Mouse (Mus musculus): ENCODE data around the gene Slc48a1. TPM values are rescaled to one million over a fixed set of nuclear protein-coding genes. Genes with fewer than 3 reads are reported as not detected.

Gene Slc48a1
- polyA plus RNA-seq, 1 experiment from 2014 or later: 42.2 TPM

DNA sequence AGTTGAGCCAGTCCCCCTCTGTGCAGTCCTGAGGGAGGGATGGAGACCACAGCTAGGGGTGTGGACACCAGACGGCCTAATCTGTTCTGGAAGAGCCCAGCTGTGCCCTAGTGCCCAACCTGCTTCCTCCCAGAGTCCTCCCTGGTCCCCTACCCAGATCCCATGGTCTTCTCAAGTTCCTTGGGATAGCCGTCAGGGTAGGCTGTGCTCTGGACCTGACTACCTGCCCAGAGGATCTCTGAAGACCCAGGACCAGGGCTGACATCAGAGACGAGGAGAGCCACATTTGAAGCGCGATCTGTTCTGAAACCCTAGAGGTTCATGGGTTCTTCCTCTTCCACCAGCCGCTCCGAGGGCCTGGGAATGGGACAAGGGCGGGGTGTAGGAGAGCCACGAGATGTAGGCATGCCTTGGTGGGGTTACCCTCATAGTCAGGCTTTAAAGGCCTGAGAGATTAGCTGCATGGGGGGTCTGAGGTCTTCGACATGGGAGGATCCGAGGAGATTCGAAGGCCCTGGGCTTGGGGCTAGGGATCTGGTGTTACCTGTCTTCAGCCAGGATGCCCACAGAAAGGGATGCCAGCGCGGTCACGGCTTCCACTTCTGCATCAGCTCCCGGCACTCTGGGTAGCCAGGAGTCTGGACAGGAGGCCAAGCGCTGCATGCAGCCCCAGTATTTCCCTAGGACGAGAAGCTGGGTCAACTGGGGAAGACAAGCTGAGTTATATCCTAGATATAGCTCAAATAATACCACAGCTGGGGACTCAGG, 15.2 kb downstream of the Slc48a1 start:
- Histone ChIP-seq H3K36me3 (peaks cover 71% of the 10 kb centered on the region), H3K4me1 (peaks cover 10% of the 10 kb centered on the region), H3K9ac (no peak overlapping the region), H3K4me3 (no peak overlapping the region), H3K9me3 (no peaks in the 10 kb centered on the region), H3K27ac (no peak overlapping the region), H3K4me2 (no peak overlapping the region), H3K27me3 (no peaks in the 10 kb centered on the region)
- ATAC-seq (ENCODE audit: borderline replicate concordance, extremely low read depth, low FRiP score, low TSS enrichment): no peak
- WGBS: 89% methylated on average over 18 of the region's 18 CpGs

DNA sequence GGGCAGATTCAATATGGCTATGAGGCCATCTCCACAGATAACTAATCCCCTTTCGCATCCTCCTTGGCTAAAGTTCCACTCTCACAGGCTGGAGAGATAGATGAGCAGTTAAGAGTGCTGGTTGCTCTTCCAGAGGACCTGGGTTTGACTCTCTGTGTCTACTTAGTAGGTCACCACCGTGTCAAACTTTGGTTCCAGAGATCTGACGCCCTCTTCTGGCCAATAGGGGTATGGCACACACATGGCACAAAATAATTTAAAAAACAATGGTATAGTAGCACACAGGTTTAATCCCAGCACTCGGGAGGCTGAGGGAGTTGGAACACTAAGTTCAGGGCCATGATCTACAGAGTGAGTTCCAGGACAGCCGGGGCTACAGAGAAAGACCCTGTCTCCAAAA, 15.9 kb downstream of the Slc48a1 start:
- no peaks in the 10 kb centered on the region for H3K9me3 ChIP-seq
- no peak overlapping the region for H3K9ac ChIP-seq
- H3K27ac ChIP-seq: no peak overlapping the region
- H3K4me1 ChIP-seq: peaks cover 4% of the 10 kb centered on the region; the same call in 1 of the 2 replicates
- WGBS: 69% methylated on average over 5 of the region's 5 CpGs
- no peak for ATAC-seq (ENCODE audit: borderline replicate concordance, extremely low read depth, low FRiP score, low TSS enrichment)
- no peaks in the 10 kb centered on the region for H3K27me3 ChIP-seq
- no peak overlapping the region for H3K4me2 ChIP-seq
- peaks cover 76% of the 10 kb centered on the region for H3K36me3 ChIP-seq
- no peak overlapping the region for H3K4me3 ChIP-seq

DNA sequence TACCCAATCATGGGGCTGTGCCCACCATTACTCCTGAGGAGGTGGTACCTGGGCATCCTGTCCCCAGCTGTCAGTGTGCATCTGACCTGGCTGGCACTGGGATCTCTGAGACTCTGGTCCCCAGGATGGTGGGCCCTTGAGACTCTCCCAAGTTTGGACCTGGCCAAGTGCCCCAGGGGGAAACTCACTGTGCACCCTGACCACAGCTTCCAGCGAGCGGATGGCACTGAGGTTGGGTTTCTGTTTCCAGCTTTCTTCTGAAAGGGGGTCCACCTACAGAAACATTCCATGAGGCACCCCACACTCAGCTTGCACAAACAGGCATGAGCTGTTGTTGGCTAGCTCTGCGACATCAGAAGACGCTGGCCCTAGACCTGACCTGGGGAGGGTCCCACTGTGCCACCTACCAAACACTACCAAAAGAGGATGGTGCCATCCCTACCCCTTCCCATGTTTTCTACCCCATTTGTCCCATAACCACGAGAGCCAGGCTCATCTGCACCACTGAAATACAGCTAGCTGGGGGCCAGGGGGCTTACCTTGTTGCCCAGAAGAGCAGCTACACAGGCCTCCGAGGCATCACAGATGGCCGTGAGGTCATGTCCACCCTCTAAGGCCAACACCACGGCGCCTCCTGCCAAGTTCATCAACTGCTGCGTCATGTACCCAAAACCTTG, 17.4 kb downstream of the Slc48a1 start:
- H3K9me3 ChIP-seq: no peaks in the 10 kb centered on the region
- H3K36me3 ChIP-seq: peaks cover 89% of the 10 kb centered on the region
- H3K4me3 ChIP-seq: no peak overlapping the region
- no peaks in the 10 kb centered on the region for H3K27me3 ChIP-seq
- WGBS: 95% methylated on average over 10 of the region's 10 CpGs
- no peaks in the 10 kb centered on the region for H3K4me1 ChIP-seq
- no peak for ATAC-seq (ENCODE audit: borderline replicate concordance, extremely low read depth, low FRiP score, low TSS enrichment)
- H3K9ac ChIP-seq: no peak overlapping the region
- H3K27ac ChIP-seq: no peak overlapping the region
- H3K4me2 ChIP-seq: no peak overlapping the region

DNA sequence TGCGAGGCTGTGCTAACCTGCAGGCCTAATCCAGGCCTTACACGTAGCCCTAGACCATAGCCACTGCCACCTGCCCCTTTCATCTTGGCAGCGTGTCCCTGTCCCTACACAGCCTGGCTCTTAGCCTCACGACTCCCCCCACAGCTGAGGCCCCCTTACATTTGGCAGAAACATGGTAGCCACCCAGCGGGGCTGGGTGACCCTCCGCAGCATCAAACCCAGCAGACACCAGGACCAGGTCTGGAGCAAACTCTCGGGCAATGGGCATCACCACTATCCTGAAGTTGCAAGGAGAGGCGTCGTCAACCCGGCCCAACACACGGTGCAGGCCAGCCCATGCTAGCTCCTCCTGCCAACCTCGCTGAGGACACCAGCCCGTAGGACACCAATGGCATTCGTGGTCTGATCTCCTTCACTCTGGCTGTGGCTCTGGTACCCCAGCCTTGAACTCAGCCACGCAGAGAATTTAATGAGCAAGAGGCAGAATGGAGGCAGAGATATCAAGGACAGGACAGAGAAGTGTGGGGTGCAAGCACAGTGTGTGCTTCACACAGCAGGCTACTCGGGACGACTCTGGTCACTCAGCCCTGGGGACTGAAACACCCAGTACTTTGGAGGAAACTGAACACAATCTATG, 18.5 kb downstream of the Slc48a1 start:
- no peak overlapping the region for H3K9ac ChIP-seq
- ATAC-seq (ENCODE audit: borderline replicate concordance, extremely low read depth, low FRiP score, low TSS enrichment): no peak
- 94% methylated on average over 17 of the region's 17 CpGs for WGBS

DNA sequence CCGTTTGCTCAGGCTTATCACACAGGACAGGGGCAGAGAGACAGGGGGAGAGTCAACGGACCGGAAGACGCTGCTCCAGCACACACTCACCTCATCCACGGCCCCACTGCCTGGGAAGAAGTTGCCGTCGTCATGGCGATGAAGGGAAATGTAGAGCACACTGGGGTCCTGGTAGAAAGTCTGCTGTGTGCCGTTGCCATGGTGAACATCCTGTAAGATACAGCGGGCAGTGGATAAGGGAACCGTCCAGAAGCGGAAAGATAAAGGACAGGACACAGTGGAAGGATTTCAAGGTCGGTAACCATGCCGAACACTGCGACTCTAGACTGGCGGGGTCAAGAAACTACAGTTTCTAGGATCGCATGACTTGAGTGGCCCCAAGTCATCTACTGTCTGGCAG, 19.8 kb downstream of the Slc48a1 start:
- ATAC-seq (ENCODE audit: borderline replicate concordance, extremely low read depth, low FRiP score, low TSS enrichment): no peak
- Histone ChIP-seq H3K27ac (no peak overlapping the region), H3K9me3 (no peaks in the 10 kb centered on the region), H3K4me2 (no peak overlapping the region), H3K36me3 (peaks cover 93% of the 10 kb centered on the region), H3K4me3 (no peak overlapping the region), H3K4me1 (no peaks in the 10 kb centered on the region), H3K27me3 (no peaks in the 10 kb centered on the region), H3K9ac (no peak overlapping the region)
- WGBS: 59% methylated on average over 17 of the region's 17 CpGs

More for the DNA sequence above, 18.5 kb downstream of the Slc48a1 start:
- Histone ChIP-seq H3K4me2 (no peak overlapping the region), H3K4me1 (no peaks in the 10 kb centered on the region), H3K9me3 (no peaks in the 10 kb centered on the region), H3K27ac (no peak overlapping the region), H3K36me3 (peaks cover 92% of the 10 kb centered on the region), H3K27me3 (no peaks in the 10 kb centered on the region), H3K4me3 (no peak overlapping the region)

DNA sequence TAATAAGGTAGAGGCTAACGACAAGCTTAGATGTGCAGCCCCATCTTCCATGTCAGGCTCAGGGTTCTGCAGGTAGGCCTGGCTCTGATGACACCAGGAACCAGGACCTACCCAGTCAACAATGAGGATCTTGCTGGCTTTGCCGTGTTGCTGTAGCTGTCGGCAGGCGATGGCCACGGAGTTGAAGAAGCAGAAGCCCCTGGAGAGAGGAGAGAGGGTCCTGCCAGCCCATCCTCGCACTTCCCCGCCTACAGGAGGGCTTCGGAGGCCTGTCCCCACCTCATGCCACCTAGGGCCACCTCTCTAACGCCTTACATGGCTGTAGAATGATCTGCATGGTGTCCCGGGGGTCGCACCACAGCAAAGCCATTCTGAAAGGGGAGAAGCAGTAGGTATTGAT, 21.1 kb downstream of the Slc48a1 start:
- Histone ChIP-seq H3K27me3 (no peaks in the 10 kb centered on the region), H3K27ac (no peak overlapping the region), H3K9me3 (no peaks in the 10 kb centered on the region), H3K9ac (no peak overlapping the region), H3K4me1 (no peaks in the 10 kb centered on the region), H3K4me3 (no peak overlapping the region), H3K36me3 (peaks cover 80% of the 10 kb centered on the region), H3K4me2 (no peak overlapping the region)
- ATAC-seq (ENCODE audit: borderline replicate concordance, extremely low read depth, low FRiP score, low TSS enrichment): no peak
- 90% methylated on average over 11 of the region's 11 CpGs for WGBS

DNA sequence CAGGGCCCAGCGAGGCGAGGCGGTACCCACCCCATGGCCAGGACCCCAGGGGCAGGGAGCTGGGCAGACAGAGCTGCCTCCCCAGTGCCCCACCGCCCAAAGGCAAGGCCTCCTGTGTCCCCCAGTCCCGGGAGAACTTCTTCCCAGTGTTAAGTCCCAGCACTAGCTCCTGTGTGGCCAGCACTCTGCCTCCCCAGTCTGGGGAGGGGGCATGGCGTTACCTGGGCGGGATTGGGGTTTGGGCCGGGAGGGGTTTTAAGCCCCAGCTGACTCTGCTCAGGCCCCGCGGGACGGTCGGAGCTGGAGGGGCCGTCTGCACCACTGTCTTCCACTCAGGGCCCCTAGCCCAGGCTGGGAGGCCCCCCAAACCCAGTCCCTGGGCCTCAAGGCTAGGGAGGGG, 22.5 kb downstream of the Slc48a1 start:
- Histone ChIP-seq H3K4me1 (no peaks in the 10 kb centered on the region), H3K27me3 (no peaks in the 10 kb centered on the region), H3K9me3 (no peaks in the 10 kb centered on the region), H3K9ac (no peak overlapping the region), H3K36me3 (peaks cover 77% of the 10 kb centered on the region), H3K4me3 (no peak overlapping the region), H3K27ac (no peak overlapping the region), H3K4me2 (no peak overlapping the region)
- WGBS: 87% methylated on average over 13 of the region's 13 CpGs
- peak; percentile 15; the same call in 1 of the 2 replicates for ATAC-seq (ENCODE audit: borderline replicate concordance, extremely low read depth, low FRiP score, low TSS enrichment)

DNA sequence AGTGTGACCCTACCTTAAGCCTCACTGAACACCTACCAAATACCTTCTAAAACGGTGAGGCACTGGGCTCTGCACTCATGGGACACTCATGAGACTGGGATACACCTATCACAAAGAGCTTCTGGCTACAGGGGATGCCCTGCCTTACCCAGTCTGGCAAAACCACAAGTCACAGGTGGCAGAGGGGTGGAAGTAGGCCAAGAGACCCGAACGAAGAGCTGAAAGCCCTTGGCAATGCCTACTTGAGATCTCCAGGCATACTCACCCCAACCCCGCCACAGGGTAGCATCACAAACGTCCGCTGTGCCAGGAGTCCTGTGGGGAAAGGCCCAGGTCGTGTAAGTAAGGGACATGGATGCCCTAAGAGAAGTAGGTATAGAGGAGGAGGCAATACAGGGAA, 23.5 kb downstream of the Slc48a1 start:
- no peak for ATAC-seq (ENCODE audit: borderline replicate concordance, extremely low read depth, low FRiP score, low TSS enrichment)
- Histone ChIP-seq H3K9me3 (no peaks in the 10 kb centered on the region), H3K9ac (no peak overlapping the region), H3K4me3 (no peak overlapping the region), H3K27ac (no peak overlapping the region), H3K36me3 (peaks cover 76% of the 10 kb centered on the region), H3K4me1 (no peaks in the 10 kb centered on the region), H3K27me3 (no peaks in the 10 kb centered on the region), H3K4me2 (no peak overlapping the region)
- 86% methylated on average over 7 of the region's 7 CpGs for WGBS

DNA sequence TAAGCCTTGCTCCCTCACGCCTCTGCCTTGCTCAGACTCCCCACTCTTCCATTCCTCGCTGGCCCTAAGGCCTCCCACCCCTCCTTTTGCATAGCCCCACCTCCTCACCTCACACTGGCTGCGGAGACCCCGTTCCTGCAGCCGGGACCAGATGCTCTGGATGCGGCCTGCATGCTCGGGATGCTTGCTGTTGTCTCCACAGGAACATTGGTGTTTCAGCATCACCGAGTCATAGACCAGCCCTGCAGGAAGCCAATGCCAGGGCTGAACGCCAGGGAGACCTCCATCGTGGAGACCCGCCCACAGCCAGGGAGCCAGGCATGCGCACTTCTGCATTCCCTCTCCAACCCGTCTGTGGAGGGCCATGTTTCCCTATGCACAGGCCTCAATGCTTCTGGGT, 24.3 kb downstream of the Slc48a1 start:
- Histone ChIP-seq H3K9ac (no peak overlapping the region), H3K4me2 (no peak overlapping the region), H3K4me1 (no peaks in the 10 kb centered on the region), H3K36me3 (peaks cover 77% of the 10 kb centered on the region), H3K4me3 (no peak overlapping the region), H3K9me3 (no peaks in the 10 kb centered on the region), H3K27ac (no peak overlapping the region), H3K27me3 (no peaks in the 10 kb centered on the region)
- ATAC-seq (ENCODE audit: borderline replicate concordance, extremely low read depth, low FRiP score, low TSS enrichment): 0 out of 2 replicates have a peak, but pooled peaks have one; percentile 40
- 29% methylated on average over 13 of the region's 13 CpGs for WGBS

DNA sequence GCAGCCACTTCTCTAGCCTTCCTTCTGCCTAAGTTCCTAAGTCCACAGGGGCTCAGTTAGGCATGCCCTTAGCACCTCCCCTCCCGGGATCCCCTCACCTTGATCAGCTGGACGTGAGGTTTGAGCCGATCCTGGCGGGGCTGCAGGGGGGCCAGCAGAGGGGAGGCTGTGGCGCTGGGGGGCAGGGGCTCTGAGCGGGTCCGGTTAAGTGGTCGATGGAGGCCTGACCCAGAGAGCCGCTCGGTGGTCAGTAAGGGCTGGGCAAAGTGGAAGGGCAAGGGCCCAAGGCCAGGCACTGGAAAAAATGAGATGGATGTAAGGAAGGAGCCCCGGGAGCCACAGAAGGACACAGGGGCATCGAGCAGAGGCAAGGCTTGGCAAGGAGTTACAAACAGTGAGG, 29.5 kb downstream of the Slc48a1 start:
- WGBS: 76% methylated on average over 12 of the region's 12 CpGs
- H3K27me3 ChIP-seq: no peaks in the 10 kb centered on the region
- no peak overlapping the region for H3K4me3 ChIP-seq
- no peak overlapping the region for H3K9ac ChIP-seq
- H3K36me3 ChIP-seq: peaks cover 64% of the 10 kb centered on the region
- no peaks in the 10 kb centered on the region for H3K9me3 ChIP-seq
- H3K4me2 ChIP-seq: no peak overlapping the region
- ATAC-seq (ENCODE audit: borderline replicate concordance, extremely low read depth, low FRiP score, low TSS enrichment): no peak
- H3K27ac ChIP-seq: no peak overlapping the region
- H3K4me1 ChIP-seq: peaks cover 10% of the 10 kb centered on the region

DNA sequence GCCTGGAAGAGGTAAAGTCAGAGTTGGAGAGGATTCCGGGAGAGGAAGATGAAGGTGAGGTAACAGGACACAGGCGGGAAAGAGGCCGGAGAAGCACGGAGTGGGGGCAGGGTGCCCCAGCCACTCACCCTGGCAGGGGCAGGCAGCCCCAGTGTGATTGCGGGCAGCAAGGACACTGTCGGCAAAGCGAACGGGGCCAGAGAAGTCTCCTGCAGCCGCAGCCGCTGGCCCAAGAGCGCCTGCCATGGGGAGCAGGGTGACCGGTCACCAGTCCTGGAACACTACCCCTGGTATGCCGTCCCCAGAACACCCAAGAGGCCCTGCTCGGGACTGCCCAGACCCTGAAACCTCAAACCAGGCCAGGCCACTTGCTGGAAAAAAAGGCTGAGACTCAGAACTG, 30.2 kb downstream of the Slc48a1 start:
- no peak for ATAC-seq (ENCODE audit: borderline replicate concordance, extremely low read depth, low FRiP score, low TSS enrichment)
- Histone ChIP-seq H3K27me3 (no peaks in the 10 kb centered on the region), H3K4me2 (no peak overlapping the region), H3K27ac (no peak overlapping the region), H3K9ac (no peak overlapping the region), H3K4me3 (no peak overlapping the region), H3K9me3 (no peaks in the 10 kb centered on the region), H3K36me3 (peaks cover 64% of the 10 kb centered on the region), H3K4me1 (peaks cover 17% of the 10 kb centered on the region)
- 86% methylated on average over 14 of the region's 14 CpGs for WGBS

DNA sequence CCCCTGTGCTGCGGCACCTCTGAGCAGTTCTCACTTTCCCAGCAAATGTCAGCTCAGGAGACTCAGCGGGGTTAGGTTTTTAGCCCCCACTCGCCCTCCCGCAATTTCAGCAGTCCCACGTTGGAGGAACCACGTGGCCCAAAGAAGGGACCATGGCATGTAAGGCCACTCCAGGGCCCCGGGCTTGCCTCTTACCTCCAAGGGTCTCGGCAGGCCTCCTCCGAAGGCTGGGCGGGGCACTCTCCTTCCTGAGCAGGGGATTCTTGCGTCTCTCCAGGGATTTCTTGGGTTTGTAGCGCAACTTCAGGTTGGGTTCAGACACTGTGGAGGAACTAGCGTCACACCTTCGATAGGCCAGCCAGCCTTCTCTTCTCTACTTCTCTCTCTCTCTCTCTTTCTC, 30.9 kb downstream of the Slc48a1 start:
- Histone ChIP-seq H3K36me3 (peaks cover 64% of the 10 kb centered on the region), H3K27me3 (no peaks in the 10 kb centered on the region), H3K4me2 (no peak overlapping the region), H3K9me3 (no peaks in the 10 kb centered on the region), H3K9ac (no peak overlapping the region), H3K4me1 (peaks cover 23% of the 10 kb centered on the region), H3K4me3 (no peak overlapping the region), H3K27ac (no peak overlapping the region)
- 82% methylated on average over 14 of the region's 14 CpGs for WGBS
- ATAC-seq (ENCODE audit: borderline replicate concordance, extremely low read depth, low FRiP score, low TSS enrichment): no peak
